Mouse (Mus musculus) cerebellum, adult 11 months (tissue): ENCODE results near the gene Cluap1.

Source experiments
- DNase-seq: peaks from one replicate; pipeline ENCODE4 v3.0.0; 2022

Gene Cluap1

GRCm38 (mm10) chr16:3908537-3909111 is at the start of gene Cluap1, which contains the start of gene 1700037C18Rik:
Gene Cluap1 (plus strand): TSS chr16:3908801.
Gene 1700037C18Rik (minus strand): TSS chr16:3908689.
- peak; percentile 92 for DNase-seq

- DNase-seq: no peak
Observed at GRCm38 (mm10) chr16:3859254-3859653, 49.3 kb upstream of the Cluap1 start.

- no peak for DNase-seq
Observed at GRCm38 (mm10) chr16:3871815-3872214, 36.8 kb upstream of the Cluap1 start.

GRCm38 (mm10) chr16:3872216-3873047 is 36.2 kb upstream of the Cluap1 start, which contains the start of gene Naa60:
Gene Naa60 (plus strand): TSS chr16:3872375.
- peak; percentile 86 for DNase-seq

GRCm38 (mm10) chr16:3876346-3876745 is 32.3 kb upstream of the Cluap1 start:
- no peak for DNase-seq

GRCm38 (mm10) chr16:3884201-3885064 is 24.2 kb upstream of the Cluap1 start, which contains the start of the genes Zfp597 and Gm20695:
Gene Zfp597 (minus strand): TSS chr16:3884561.
Gene Gm20695 (plus strand): TSS chr16:3884648.
- peak; percentile 93 for DNase-seq

GRCm38 (mm10) chr16:3885065-3885670 is 23.4 kb upstream of the Cluap1 start:
- no peak for DNase-seq

GRCm38 (mm10) chr16:3891621-3892295 is 16.8 kb upstream of the Cluap1 start:
- DNase-seq: no peak

GRCm38 (mm10) chr16:3893739-3894138 is 14.9 kb upstream of the Cluap1 start:
- DNase-seq: no peak

- DNase-seq: no peak
Observed at GRCm38 (mm10) chr16:3895173-3895792, 13.3 kb upstream of the Cluap1 start.

GRCm38 (mm10) chr16:3896046-3896445 is 12.6 kb upstream of the Cluap1 start:
- DNase-seq: no peak

- DNase-seq: no peak
Observed at GRCm38 (mm10) chr16:3896553-3896952, 12.0 kb upstream of the Cluap1 start.

GRCm38 (mm10) chr16:3907471-3907870 is 1.1 kb upstream of the Cluap1 start:
- no peak for DNase-seq

- DNase-seq: no peak
Observed at GRCm38 (mm10) chr16:3909118-3909517, 517 bp downstream of the Cluap1 start.

GRCm38 (mm10) chr16:3920756-3921155 is 12.2 kb downstream of the Cluap1 start:
- DNase-seq: no peak

GRCm38 (mm10) chr16:3923515-3923914 is 14.9 kb downstream of the Cluap1 start:
- no peak for DNase-seq

- DNase-seq: no peak
Observed at GRCm38 (mm10) chr16:3923966-3924365, 15.4 kb downstream of the Cluap1 start.

- no peak for DNase-seq
Observed at GRCm38 (mm10) chr16:3928582-3928981, 20.0 kb downstream of the Cluap1 start.

- DNase-seq: no peak
Observed at GRCm38 (mm10) chr16:3929151-3929550, 20.6 kb downstream of the Cluap1 start.

GRCm38 (mm10) chr16:3933536-3933935 is 24.9 kb downstream of the Cluap1 start:
- DNase-seq: no peak

GRCm38 (mm10) chr16:3934091-3934490 is 25.5 kb downstream of the Cluap1 start:
- no peak for DNase-seq

GRCm38 (mm10) chr16:3934701-3935100 is 26.1 kb downstream of the Cluap1 start:
- no peak for DNase-seq
